Mouse (Mus musculus) liver, embryonic 14.5 days (tissue): ENCODE results near the gene Spop.

Source experiments
- CTCF ChIP-seq: IDR thresholded peaks from 2 replicates; pipeline ENCODE4 v1.5.1; 2016; ENCODE audit warnings: antibody characterized with exemption, low read depth, control low read depth
- EP300 ChIP-seq: IDR thresholded peaks from 2 replicates; pipeline ENCODE4 v1.6.1; 2016; ENCODE audit warnings: antibody characterized with exemption, low read depth

DNA sequence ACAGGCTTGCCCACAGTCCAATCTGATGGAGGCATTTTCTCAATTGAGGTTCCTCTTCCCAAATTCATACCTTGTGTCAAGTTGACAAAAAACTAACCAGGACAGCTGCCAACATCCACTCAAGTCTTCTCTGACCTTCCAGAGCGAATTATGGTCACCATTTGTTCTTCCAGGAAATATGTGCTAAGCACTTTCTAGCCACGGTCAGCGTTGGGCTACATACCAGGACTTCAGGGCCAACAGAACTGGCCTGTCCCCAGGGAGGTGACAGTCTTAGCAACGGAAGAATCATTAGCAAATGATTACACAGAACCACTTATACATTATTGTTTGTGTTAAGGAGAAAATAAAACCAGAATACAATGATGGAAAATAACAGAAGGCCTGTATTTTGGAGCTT lies 8.1 kb upstream of the Spop start:
- no peak for TF ChIP-seq CTCF
- TF ChIP-seq EP300, result no peak
